8 mouse cellular contexts compared by ENCODE assay signal in the genomic region with DNA sequence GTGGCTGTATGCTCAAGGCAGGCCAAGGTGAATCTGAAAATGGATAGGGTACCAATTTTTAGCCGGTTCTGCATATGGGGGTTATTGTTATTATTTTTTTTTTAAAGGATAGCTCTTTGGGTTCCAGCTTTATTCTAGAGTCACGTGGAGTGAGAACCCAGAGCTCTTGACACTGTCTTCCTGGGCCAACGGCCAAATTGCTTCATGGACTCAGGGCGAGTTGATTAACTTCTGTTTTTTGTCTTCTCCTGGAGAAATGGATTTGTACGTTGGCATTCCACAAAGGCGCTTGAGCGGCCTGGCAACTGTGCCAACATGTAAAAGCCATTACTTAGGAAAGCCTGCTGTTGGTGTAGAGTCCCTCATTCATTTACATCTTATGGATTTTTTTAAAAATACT.
DNase-seq lines count a peak whose midpoint lies in the region; ATAC-seq and TF ChIP-seq lines count a peak whose summit lies in the region.

No protein-coding gene starts in this region.

- ATAC-seq in heart, embryonic 15.5 days (replicated peaks; ENCODE audit: insufficient number of reproducible peaks, insufficient read depth, low FRiP score, low read depth), result no peak
- no peak for ATAC-seq in forebrain, embryonic 14.5 days

- no peak overlapping the region for H3K9ac ChIP-seq in heart, embryonic 15.5 days
- H3K9ac ChIP-seq in forebrain, embryonic 14.5 days (ENCODE audit: low read length), result 0 out of 2 replicates have a peak overlapping the region, but pooled peaks have one; percentile 45

- peaks cover 52% of the 10 kb centered on the region for H3K4me1 ChIP-seq in heart, embryonic 15.5 days (replicated peaks)
- peaks cover 29% of the 10 kb centered on the region for H3K4me1 ChIP-seq in forebrain, embryonic 14.5 days (ENCODE audit: control insufficient read depth, insufficient read depth, low read length)
- no peaks in the 10 kb centered on the region; the same call in 1 of the 2 replicates for H3K4me1 ChIP-seq in cerebellum, adult 2 months (ENCODE audit: control insufficient read depth, insufficient read depth, low read length)

- H3K4me2 ChIP-seq in heart, embryonic 15.5 days, result no peak overlapping the region
- peak overlapping the region; percentile 70 for H3K4me2 ChIP-seq in forebrain, embryonic 14.5 days (ENCODE audit: low read length)

- no peak overlapping the region for H3K4me3 ChIP-seq in heart, embryonic 15.5 days
- H3K4me3 ChIP-seq in forebrain, embryonic 14.5 days (ENCODE audit: low read depth, low read length), result peak overlapping the region; percentile 45; the same call in 1 of the 2 replicates
- no peak overlapping the region for H3K4me3 ChIP-seq in cerebellum, adult 2 months (replicated peaks; ENCODE audit: insufficient read depth, low read depth, low read length)

- peak overlapping the region; percentile 39; the same call in 1 of the 2 replicates for H3K27ac ChIP-seq in heart, embryonic 15.5 days
- H3K27ac ChIP-seq in forebrain, embryonic 14.5 days (ENCODE audit: low read depth, low read length), result peak overlapping the region; percentile 46; the same call in 1 of the 2 replicates
- no peak overlapping the region for H3K27ac ChIP-seq in cerebellum, adult 2 months (ENCODE audit: insufficient read depth, low read length)

- intact Hi-C loops in heart, postnatal 25 days (cut with DNase I), result loop anchor here (5.0 kb wide), 1 partner anchor 38 kb away; no protein-coding TSS in a partner anchor
- intact Hi-C loops in gastrocnemius, postnatal 36 days (cut with DNase I), result no loop called here

- no peak for TF ChIP-seq POLR2A in cerebellum, adult 2 months (IDR thresholded peaks at IDR 0.05; ENCODE audit: borderline replicate concordance, insufficient read depth, low read length)

- no peaks in the 10 kb centered on the region for H3K27me3 ChIP-seq in heart, embryonic 15.5 days
- H3K27me3 ChIP-seq in forebrain, embryonic 14.5 days (replicated peaks; ENCODE audit: control insufficient read depth, insufficient read depth, low read length), result no peaks in the 10 kb centered on the region
- no peaks in the 10 kb centered on the region for H3K27me3 ChIP-seq in cerebellum, adult 2 months (ENCODE audit: control insufficient read depth, insufficient read depth, low read length)

- H3K36me3 ChIP-seq in heart, embryonic 15.5 days, result no peaks in the 10 kb centered on the region
- peaks cover 5% of the 10 kb centered on the region; the same call in 1 of the 2 replicates for H3K36me3 ChIP-seq in forebrain, embryonic 14.5 days (ENCODE audit: control insufficient read depth, insufficient read depth, low read length)

- no peak for DNase-seq in heart, postnatal 25 days (ENCODE audit: low spot score)
- peak; percentile 49 for DNase-seq in Muller cell, postnatal 12 days (ENCODE audit: inconsistent ontology term)
- DNase-seq in forebrain, embryonic 14.5 days (ENCODE audit: low spot score), result peak; percentile 58
- peak; percentile 60 for DNase-seq in lung, postnatal 14 days
- no peak for DNase-seq in layer of hippocampus, adult 9-10 months (ENCODE audit: low spot score)
- DNase-seq in gastrocnemius, postnatal 36 days, result no peak
- no peak for DNase-seq in cerebellum, adult 2 months

- WGBS in heart, embryonic 15.5 days, result 37% methylated on average over 7 of the region's 7 CpGs
- WGBS in forebrain, embryonic 14.5 days, result 42% methylated on average over 7 of the region's 7 CpGs
- 37% methylated on average over 7 of the region's 7 CpGs for WGBS in cerebellum, adult 2 months

- no peaks in the 10 kb centered on the region for H3K9me3 ChIP-seq in heart, embryonic 15.5 days (replicated peaks)
- no peaks in the 10 kb centered on the region for H3K9me3 ChIP-seq in forebrain, embryonic 14.5 days (replicated peaks; ENCODE audit: control insufficient read depth, low read length)

- no peak for TF ChIP-seq CTCF in cerebellum, adult 2 months (IDR thresholded peaks at IDR 0.05; ENCODE audit: borderline replicate concordance, insufficient read depth, low read depth, low read length)

Comparison
In these comparisons a context has a peak if more than half of its experiments do, and no peak if none do; other contexts are left out.
1. DNase-seq: peak in Muller cell, postnatal 12 days (single experiment), forebrain, embryonic 14.5 days (single experiment) and lung, postnatal 14 days (single experiment); none in heart, postnatal 25 days (single experiment), layer of hippocampus, adult 9-10 months (single experiment), gastrocnemius, postnatal 36 days (0 of 2) and cerebellum, adult 2 months (0 of 2).